Mouse (Mus musculus): ENCODE measurements around the gene Chst15.

Chst15 gene

DNA sequence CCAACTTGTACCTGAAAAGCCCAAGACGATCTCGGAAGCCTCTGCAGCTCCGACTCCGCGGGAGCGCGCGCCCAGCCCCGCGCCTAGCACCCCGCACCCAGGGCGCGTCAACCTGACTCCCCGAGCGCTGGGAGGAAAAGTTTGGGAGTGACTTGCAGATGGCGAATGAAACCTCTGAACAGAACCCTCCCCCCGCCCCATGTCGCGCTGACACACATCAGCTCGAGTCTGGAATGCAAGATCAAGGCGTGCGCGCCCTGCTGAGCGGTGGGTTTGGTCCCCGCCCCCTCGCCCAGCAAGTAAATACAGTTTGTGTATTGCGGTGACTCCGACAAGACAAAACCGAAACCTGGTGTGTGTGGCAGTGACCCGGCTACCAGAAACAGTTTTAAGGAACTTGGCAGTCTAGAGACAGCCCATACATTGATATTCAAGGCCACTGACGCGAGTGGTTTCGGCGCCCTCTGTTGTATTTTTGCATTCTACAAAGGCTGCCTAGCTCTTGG lies at the start of gene Chst15:
Gene Chst15, minus strand, starts transcription at position 193 of the 506 bp plus-strand sequence.
- peak; percentile 60 for DNase-seq

GRCm38 (mm10) chr7:132365703-132366384 lies 48.8 kb upstream of the Chst15 start:
- no peak for DNase-seq

- DNase-seq: no peak
These were observed 48.1 kb upstream of the Chst15 start for GRCm38 (mm10) chr7:132365111-132365510.

DNA sequence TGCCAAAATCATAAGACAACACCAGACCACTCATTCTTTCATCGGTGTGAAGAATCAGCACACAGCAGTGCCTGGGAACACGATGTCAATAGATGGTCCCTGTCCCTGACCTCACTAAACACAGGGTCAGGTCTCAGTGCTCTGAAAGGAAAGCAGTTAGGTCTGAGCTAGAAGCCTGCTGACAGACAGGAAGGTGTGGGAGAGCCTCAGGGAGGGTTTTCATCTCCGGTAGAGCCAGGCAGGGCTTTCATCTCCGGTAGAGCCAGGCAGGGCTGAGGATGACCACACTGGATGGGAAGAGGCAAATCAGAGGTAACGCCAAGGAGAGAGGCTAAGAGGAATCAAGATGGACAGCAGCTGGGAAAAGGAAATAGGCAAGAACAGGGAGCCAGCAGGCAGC lies 47.5 kb upstream of the Chst15 start:
- no peak for DNase-seq

- no peak for DNase-seq
These were observed 43.3 kb upstream of the Chst15 start for GRCm38 (mm10) chr7:132360336-132360735.

- DNase-seq: no peak
These were observed 41.7 kb upstream of the Chst15 start for GRCm38 (mm10) chr7:132358709-132359108.

GRCm38 (mm10) chr7:132358250-132358649 lies 41.2 kb upstream of the Chst15 start:
- DNase-seq: no peak

GRCm38 (mm10) chr7:132357841-132358237 lies 40.8 kb upstream of the Chst15 start:
- no peak for DNase-seq

GRCm38 (mm10) chr7:132356881-132357840 lies 40.1 kb upstream of the Chst15 start:
- no peak for DNase-seq

- DNase-seq: no peak
These were observed 39.2 kb upstream of the Chst15 start for GRCm38 (mm10) chr7:132356185-132356584.

GRCm38 (mm10) chr7:132355767-132356166 lies 38.7 kb upstream of the Chst15 start:
- DNase-seq: no peak

- no peak for DNase-seq
These were observed 32.1 kb upstream of the Chst15 start for GRCm38 (mm10) chr7:132349075-132349572.

GRCm38 (mm10) chr7:132347273-132348045 lies 30.4 kb upstream of the Chst15 start:
- DNase-seq: no peak

DNA sequence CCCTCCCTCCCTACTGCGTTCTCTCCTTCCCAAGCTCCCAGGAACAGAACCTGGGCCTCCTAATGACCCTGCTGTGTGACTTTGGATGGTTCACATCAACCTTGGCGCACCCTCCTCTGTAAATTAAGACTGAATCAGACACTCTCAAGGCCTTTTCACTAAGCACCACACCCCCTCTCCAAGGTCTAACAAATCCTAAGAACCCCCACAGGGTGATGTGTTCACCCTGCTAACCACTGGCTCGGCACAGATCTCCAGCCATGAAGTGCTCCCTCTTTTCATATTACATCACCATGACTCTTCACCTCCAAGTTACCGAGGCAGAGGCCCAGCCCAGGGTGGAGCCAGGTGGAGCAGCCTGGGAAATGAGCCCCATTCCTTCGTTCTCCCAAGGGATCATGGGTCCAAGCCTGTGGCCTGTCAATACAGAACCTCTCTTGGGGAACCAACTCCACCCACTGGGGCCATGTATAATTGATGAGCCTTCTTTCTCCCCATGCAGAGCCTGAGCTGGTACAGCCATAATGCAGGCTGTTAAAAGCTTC lies 28.6 kb upstream of the Chst15 start:
- no peak for DNase-seq

GRCm38 (mm10) chr7:132344606-132345005 lies 27.6 kb upstream of the Chst15 start:
- no peak for DNase-seq

DNA sequence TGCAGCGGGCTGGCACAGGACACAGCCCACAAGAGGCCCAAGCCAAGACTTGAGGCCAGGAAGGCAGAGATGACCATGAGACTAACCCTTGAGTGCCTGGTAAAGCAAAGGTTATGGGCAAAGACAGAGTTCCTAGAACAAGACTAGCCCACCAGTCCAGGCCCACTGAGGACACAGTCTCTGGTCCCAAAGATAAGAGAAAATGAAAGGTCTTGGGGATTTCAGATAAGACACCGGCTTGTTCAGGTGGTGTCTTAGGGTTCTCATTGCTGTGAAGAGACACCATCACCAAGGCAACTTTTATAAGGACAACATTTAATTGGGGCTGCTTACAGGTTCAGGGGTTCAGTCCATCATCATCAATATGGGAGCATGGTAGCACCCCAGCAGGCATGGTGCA lies 26.9 kb upstream of the Chst15 start:
- DNase-seq: no peak

GRCm38 (mm10) chr7:132343146-132343545 lies 26.1 kb upstream of the Chst15 start:
- DNase-seq: no peak

GRCm38 (mm10) chr7:132339041-132339839 lies 22.2 kb upstream of the Chst15 start:
- no peak for DNase-seq

DNA sequence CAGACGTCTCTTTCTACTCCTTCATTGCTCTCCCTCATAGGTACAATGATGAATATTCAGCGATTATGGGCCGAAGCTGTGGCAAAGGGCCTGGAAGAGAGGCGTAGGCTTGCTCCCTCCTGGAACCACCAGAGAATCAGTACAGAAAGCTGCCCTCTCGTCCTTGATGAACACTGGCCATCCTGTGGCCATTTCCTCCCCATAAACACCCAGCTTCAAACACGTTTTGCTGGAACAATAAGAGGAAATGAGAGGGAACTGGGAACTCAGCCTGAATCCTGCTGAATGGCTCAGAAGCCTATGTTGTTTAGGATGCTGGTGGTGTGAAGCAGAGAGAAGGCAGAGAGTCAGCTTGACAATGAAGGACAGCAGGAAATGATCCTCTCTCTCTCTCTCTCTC lies 21.3 kb upstream of the Chst15 start:
- no peak for DNase-seq

DNA sequence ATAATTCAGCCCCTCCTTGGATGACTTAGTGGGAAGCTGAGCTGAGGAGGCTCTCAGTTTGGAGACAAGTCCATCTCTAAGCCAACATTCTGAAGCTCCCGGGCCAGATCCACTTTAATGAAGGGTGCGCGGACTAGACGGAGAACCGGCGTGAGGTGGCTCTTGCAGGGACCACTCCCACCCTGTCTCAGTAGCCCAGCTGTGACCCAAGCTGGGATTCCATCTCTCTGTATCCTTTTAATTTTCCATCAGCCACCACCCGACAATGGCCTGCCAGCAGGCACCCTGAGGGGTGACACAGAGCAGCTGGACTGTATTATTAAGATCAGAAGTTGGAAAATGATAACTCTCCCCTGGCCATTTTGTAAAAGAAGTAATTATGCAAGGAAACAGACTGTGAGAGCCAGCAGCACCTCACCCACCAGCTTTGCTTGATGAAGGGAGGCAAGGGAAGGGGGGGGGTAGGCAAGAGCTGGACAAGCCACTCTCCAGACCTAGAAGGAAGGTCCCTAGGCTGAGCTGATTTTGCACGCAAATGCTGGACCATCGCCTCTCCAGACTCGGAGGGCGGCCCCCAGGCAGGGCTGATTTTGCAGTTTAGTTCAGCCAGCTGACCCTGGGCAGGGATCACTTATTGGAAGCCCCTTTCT lies 20.4 kb upstream of the Chst15 start:
- no peak for DNase-seq

DNA sequence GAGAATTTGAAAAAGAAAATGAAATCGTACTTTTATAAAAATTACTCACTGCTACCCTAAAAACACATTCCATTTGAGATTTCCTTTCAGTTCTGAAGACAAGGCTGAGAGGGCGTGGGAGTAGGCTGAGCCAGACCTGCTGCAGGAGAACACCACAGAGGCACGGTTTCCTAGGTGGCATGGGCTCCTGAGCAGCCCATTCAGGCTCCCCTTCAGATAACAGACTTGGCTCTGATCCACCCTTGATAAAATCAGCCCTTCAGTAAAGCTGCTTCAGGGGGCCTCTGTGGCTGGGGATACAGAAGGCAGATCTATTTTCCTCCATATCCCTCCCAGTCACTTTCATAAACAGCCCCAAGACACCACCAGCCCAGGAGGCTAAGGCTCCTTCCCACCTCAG lies 19.8 kb upstream of the Chst15 start:
- no peak for DNase-seq

All from cerebellum, adult 9-11 months (tissue).